Mouse (Mus musculus) T-helper 1 cell (primary cell): ENCODE data around the gene Mroh3.

ENCODE experiments used
- in situ Hi-C: fragments of 300-600 bp; cut with MboI, MseI; formaldehyde crosslinking; loops from one replicate; pipeline ENCODE4 v1.15.1; 2025; ENCODE audit warnings: high pct_unique_total_duplicates

Gene Mroh3

GRCm38 (mm10) chr1:136228328-136229039, 15.9 kb upstream of the Mroh3 start:
- in situ Hi-C loops: no loop called here

GRCm38 (mm10) chr1:136227870-136228269, 15.2 kb upstream of the Mroh3 start:
- in situ Hi-C loops: no loop called here

- in situ Hi-C loops: no loop called here
Measured at GRCm38 (mm10) chr1:136226626-136227025, 14.0 kb upstream of the Mroh3 start.

GRCm38 (mm10) chr1:136225846-136226245, 13.2 kb upstream of the Mroh3 start:
- in situ Hi-C loops: no loop called here

- in situ Hi-C loops: no loop called here
Measured at GRCm38 (mm10) chr1:136223758-136224342, 11.2 kb upstream of the Mroh3 start.

GRCm38 (mm10) chr1:136222386-136222785, 9.8 kb upstream of the Mroh3 start:
- in situ Hi-C loops: no loop called here

- in situ Hi-C loops: no loop called here
Measured at GRCm38 (mm10) chr1:136220037-136220871, 7.6 kb upstream of the Mroh3 start.

- in situ Hi-C loops: no loop called here
Measured at GRCm38 (mm10) chr1:136214304-136214703, 1.7 kb upstream of the Mroh3 start.

GRCm38 (mm10) chr1:136190033-136190432, 22.6 kb downstream of the Mroh3 start:
- in situ Hi-C loops: no loop called here

- in situ Hi-C loops: no loop called here
Measured at GRCm38 (mm10) chr1:136179511-136180001, 33.1 kb downstream of the Mroh3 start.

GRCm38 (mm10) chr1:136178741-136179140, 33.9 kb downstream of the Mroh3 start:
- in situ Hi-C loops: no loop called here

GRCm38 (mm10) chr1:136177085-136177484, 35.5 kb downstream of the Mroh3 start:
- in situ Hi-C loops: no loop called here

- in situ Hi-C loops: no loop called here
Measured at GRCm38 (mm10) chr1:136175183-136175582, 37.4 kb downstream of the Mroh3 start.

- in situ Hi-C loops: loop anchor here (5.0 to 25.0 kb wide), 2 partner anchors 57 to 1913 kb away; no protein-coding TSS in a partner anchor
Measured at GRCm38 (mm10) chr1:136174101-136174606, 38.5 kb downstream of the Mroh3 start.

- in situ Hi-C loops: loop anchor here (5.0 to 25.0 kb wide), 2 partner anchors 55 to 1915 kb away; no protein-coding TSS in a partner anchor
Measured at GRCm38 (mm10) chr1:136172696-136173095, 39.9 kb downstream of the Mroh3 start.

- in situ Hi-C loops: loop anchor here (5.0 to 25.0 kb wide), 2 partner anchors 53 to 1917 kb away; no protein-coding TSS in a partner anchor
Measured at GRCm38 (mm10) chr1:136170109-136170508, 42.5 kb downstream of the Mroh3 start.

GRCm38 (mm10) chr1:136167657-136168056, 45.0 kb downstream of the Mroh3 start:
- in situ Hi-C loops: loop anchor here (25.0 kb wide), 1 partner anchor 1920 kb away; no protein-coding TSS in a partner anchor

- in situ Hi-C loops: loop anchor here (25.0 kb wide), 1 partner anchor 1922 kb away; no protein-coding TSS in a partner anchor
Measured at GRCm38 (mm10) chr1:136165436-136165835, 47.2 kb downstream of the Mroh3 start.

GRCm38 (mm10) chr1:136161333-136161921, 51.2 kb downstream of the Mroh3 start:
- in situ Hi-C loops: loop anchor here (5.0 to 25.0 kb wide), 2 partner anchors 1754 to 1926 kb away; partner anchors contain the start of gene Cyb5r1

- in situ Hi-C loops: loop anchor here (5.0 to 25.0 kb wide), 2 partner anchors 1754 to 1926 kb away; partner anchors contain the start of gene Cyb5r1
Measured at GRCm38 (mm10) chr1:136160930-136161329, 51.7 kb downstream of the Mroh3 start.

GRCm38 (mm10) chr1:136160297-136160696, 52.3 kb downstream of the Mroh3 start:
- in situ Hi-C loops: loop anchor here (5.0 to 25.0 kb wide), 2 partner anchors 1753 to 1927 kb away; partner anchors contain the start of gene Cyb5r1
